Mouse (Mus musculus) induced T-regulatory cell, adult 2 months (primary cell): ENCODE results near the gene Angpt4.

Experiments
- DNase-seq: peaks from one replicate; pipeline ENCODE4 v3.0.0-alpha.2; 2012; ENCODE audit warnings: low read depth

The Angpt4 gene

GRCm38 (mm10) chr2:151915111-151915510, 4.1 kb downstream of the Angpt4 start:
- no peak for DNase-seq

- DNase-seq: no peak
Measured at GRCm38 (mm10) chr2:151916061-151916831, 5.2 kb downstream of the Angpt4 start.

- DNase-seq: no peak
Measured at GRCm38 (mm10) chr2:151919140-151919539, 8.1 kb downstream of the Angpt4 start.

- DNase-seq: no peak
Measured at GRCm38 (mm10) chr2:151921068-151921467, 10.1 kb downstream of the Angpt4 start.

GRCm38 (mm10) chr2:151921596-151921995, 10.6 kb downstream of the Angpt4 start:
- DNase-seq: no peak

GRCm38 (mm10) chr2:151924276-151924675, 13.3 kb downstream of the Angpt4 start:
- no peak for DNase-seq

- DNase-seq: no peak
Measured at GRCm38 (mm10) chr2:151925715-151926114, 14.7 kb downstream of the Angpt4 start.

- no peak for DNase-seq
Measured at GRCm38 (mm10) chr2:151927103-151927502, 16.1 kb downstream of the Angpt4 start.

- DNase-seq: peak; percentile 85
Measured at GRCm38 (mm10) chr2:151930389-151931074, 19.5 kb downstream of the Angpt4 start.

GRCm38 (mm10) chr2:151937893-151938292, 26.9 kb downstream of the Angpt4 start:
- no peak for DNase-seq

GRCm38 (mm10) chr2:151938780-151939200, 27.8 kb downstream of the Angpt4 start:
- no peak for DNase-seq

GRCm38 (mm10) chr2:151939651-151940420, 28.8 kb downstream of the Angpt4 start:
- no peak for DNase-seq

- DNase-seq: peak; percentile 62
Measured at GRCm38 (mm10) chr2:151941269-151941668, 30.3 kb downstream of the Angpt4 start.

GRCm38 (mm10) chr2:151944106-151944505, 33.1 kb downstream of the Angpt4 start:
- peak; percentile 30 for DNase-seq

GRCm38 (mm10) chr2:151947617-151948016, 36.6 kb downstream of the Angpt4 start:
- DNase-seq: no peak

- no peak for DNase-seq
Measured at GRCm38 (mm10) chr2:151948311-151948710, 37.3 kb downstream of the Angpt4 start.

- DNase-seq: no peak
Measured at GRCm38 (mm10) chr2:151949082-151949774, 38.2 kb downstream of the Angpt4 start.

GRCm38 (mm10) chr2:151953665-151954064, 42.7 kb downstream of the Angpt4 start:
- no peak for DNase-seq

GRCm38 (mm10) chr2:151956500-151957137, 45.6 kb downstream of the Angpt4 start:
- DNase-seq: no peak

- DNase-seq: peak; percentile 93
Measured at GRCm38 (mm10) chr2:151959274-151959673, 48.3 kb downstream of the Angpt4 start.
